Mouse (Mus musculus) splenic B cell, adult 2 months (primary cell): ENCODE measurements around the gene Vwa3a.

Experiments used
- DNase-seq: peaks from one replicate; pipeline ENCODE4 v3.0.0-alpha.2; 2011; ENCODE audit warnings: low read depth, low spot score
- H3K27me3 ChIP-seq: 2 replicates; pipeline ENCODE4 v1.6.1; 2012; ENCODE audit warnings: mild to moderate bottlenecking, low read length, moderate library complexity, mixed read lengths; ENCODE audit not compliant: control insufficient read depth, poor library complexity, insufficient read depth, severe bottlenecking
- H3K36me3 ChIP-seq: 2 replicates; pipeline ENCODE4 v1.6.1; 2012; ENCODE audit warnings: mild to moderate bottlenecking, low read length, moderate library complexity, mixed read lengths; ENCODE audit not compliant: control insufficient read depth, poor library complexity, insufficient read depth, severe bottlenecking

Gene Vwa3a

GRCm38 (mm10) chr7:120727581-120727980 is 11.5 kb upstream of the Vwa3a start:
- Histone ChIP-seq H3K36me3 (0 out of 2 replicates have a peak, but pooled peaks cover 2% of the 10 kb centered on the region), H3K27me3 (no peaks in the 10 kb centered on the region)
- DNase-seq = peak; percentile 80

- DNase-seq = no peak
- Histone ChIP-seq H3K27me3 (no peaks in the 10 kb centered on the region), H3K36me3 (0 out of 2 replicates have a peak, but pooled peaks cover 2% of the 10 kb centered on the region)
Measured at GRCm38 (mm10) chr7:120729635-120730034, 9.5 kb upstream of the Vwa3a start.

GRCm38 (mm10) chr7:120732906-120733305 is 6.2 kb upstream of the Vwa3a start:
- DNase-seq = no peak
- Histone ChIP-seq H3K36me3 (0 out of 2 replicates have a peak, but pooled peaks cover 2% of the 10 kb centered on the region), H3K27me3 (no peaks in the 10 kb centered on the region)

DNA sequence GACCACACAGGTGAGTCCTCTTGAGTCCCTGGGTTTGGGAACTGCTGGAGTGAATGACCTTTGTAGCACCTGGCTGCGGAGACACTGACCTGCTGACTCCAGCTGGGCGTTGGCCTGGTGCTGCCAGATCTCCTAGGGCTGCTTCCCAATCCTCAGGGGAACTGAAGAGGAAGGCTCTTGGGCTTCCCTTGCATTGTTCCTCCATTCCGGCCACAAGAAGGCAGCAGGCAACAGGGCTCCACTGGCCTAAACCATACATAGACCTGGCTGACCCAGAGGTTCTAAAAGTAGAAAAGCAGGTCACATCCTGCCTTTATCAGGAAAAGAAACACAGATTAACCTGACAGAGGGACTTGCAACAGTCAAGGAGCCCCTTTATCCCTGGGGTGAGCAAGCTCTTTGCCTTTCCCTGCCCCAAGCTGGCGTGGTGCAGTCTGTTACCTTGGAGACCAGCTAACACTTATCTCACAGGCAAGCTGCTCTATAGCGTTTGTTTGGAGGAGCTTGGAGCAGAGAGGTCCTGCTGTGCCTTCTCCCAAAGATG is 512 bp downstream of the Vwa3a start:
- H3K27me3 ChIP-seq = no peaks in the 10 kb centered on the region
- no peak for DNase-seq
- no peaks in the 10 kb centered on the region for H3K36me3 ChIP-seq

- Histone ChIP-seq H3K36me3 (no peaks in the 10 kb centered on the region), H3K27me3 (no peaks in the 10 kb centered on the region)
- DNase-seq = no peak
Measured at GRCm38 (mm10) chr7:120743366-120744351, 4.5 kb downstream of the Vwa3a start.

DNA sequence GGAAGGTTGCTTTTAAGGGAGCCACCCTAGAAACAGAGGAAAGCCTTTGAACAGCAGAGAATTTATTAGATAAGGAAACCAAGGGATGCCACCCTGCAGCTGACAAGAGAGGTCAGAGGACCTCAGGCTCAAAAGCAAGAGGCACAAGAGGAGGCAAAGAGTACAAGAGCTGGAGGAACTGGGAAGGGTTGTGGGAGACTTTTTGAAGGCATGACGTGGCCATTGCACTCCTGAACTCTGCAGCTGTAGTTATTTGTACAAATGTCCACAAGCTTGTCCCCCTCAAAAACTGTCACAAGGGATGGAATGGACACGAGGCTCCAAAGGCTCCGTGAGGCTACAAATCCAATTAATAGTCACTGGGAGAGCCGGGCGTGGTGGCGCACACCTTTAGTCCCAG is 5.5 kb downstream of the Vwa3a start:
- Histone ChIP-seq H3K27me3 (no peaks in the 10 kb centered on the region), H3K36me3 (no peaks in the 10 kb centered on the region)
- no peak for DNase-seq

GRCm38 (mm10) chr7:120746029-120746428 is 6.9 kb downstream of the Vwa3a start:
- no peak for DNase-seq
- no peaks in the 10 kb centered on the region for H3K27me3 ChIP-seq
- H3K36me3 ChIP-seq = no peaks in the 10 kb centered on the region

DNA sequence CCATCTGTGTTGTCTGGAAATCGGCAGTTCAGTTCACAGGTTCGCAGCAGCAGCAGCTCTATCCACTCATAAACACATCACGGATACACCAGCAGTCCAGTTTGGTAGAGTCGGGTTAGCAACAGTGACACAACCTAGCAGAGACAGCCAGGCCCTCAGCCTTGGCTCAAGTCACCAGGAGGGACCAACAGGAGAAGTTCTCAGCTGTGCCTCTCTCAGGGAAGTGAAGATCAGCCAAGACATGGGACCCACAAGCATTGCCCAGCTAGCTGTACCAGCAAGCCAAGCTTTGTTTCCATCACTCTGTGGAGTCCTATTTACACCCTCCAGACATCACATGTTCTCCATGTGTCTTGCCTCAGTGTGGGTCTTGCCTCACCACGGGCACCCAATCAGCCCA is 7.7 kb downstream of the Vwa3a start:
- no peaks in the 10 kb centered on the region for H3K36me3 ChIP-seq
- H3K27me3 ChIP-seq = no peaks in the 10 kb centered on the region
- no peak for DNase-seq

DNA sequence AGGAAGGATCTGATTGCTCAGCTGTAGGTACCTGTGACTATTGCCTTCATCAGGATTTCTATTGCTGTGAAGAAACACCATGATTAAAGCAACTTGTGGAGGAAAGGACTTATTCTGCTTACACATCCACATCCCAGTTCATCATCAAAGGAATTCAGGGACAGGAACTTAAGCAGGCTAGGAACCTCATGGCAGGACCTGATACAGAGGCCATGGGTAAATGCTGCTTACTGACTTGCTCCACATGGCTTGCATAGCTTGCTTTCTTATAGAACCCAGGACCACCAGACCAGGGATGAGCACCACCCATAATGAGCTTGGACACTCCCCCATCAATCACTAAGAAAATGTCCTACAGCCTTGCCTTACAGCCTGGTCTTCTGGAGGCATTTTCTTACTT is 9.4 kb downstream of the Vwa3a start:
- Histone ChIP-seq H3K27me3 (no peaks in the 10 kb centered on the region), H3K36me3 (no peaks in the 10 kb centered on the region)
- DNase-seq = no peak

- H3K27me3 ChIP-seq = no peaks in the 10 kb centered on the region
- no peak for DNase-seq
- H3K36me3 ChIP-seq = no peaks in the 10 kb centered on the region
Measured at GRCm38 (mm10) chr7:120751330-120751729, 12.2 kb downstream of the Vwa3a start.

- DNase-seq = no peak
- Histone ChIP-seq H3K27me3 (no peaks in the 10 kb centered on the region), H3K36me3 (no peaks in the 10 kb centered on the region)
Measured at GRCm38 (mm10) chr7:120751906-120752305, 12.8 kb downstream of the Vwa3a start.

DNA sequence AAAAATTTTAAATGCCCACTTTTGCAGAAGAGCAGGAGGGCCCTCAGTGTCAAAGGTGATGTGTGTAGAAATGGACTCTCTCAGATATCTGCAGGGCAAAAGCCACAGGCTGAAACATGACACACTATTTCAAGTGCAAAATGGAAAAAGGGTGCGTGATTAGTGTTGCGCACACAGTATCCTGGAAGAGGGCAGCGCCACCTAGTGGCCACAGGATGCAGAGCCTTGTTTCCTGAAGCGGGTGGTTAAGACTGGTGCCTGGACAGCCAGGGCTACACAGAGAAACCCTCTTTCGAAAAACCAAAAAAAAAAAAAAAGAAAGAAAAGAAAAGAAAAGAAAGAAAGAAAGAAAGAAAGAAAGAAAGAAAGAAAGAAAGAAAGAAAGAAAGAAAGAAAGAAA is 15.6 kb downstream of the Vwa3a start:
- H3K27me3 ChIP-seq = no peaks in the 10 kb centered on the region
- H3K36me3 ChIP-seq = no peaks in the 10 kb centered on the region
- peak; percentile 86 for DNase-seq

- H3K27me3 ChIP-seq = no peaks in the 10 kb centered on the region
- DNase-seq = no peak
- no peaks in the 10 kb centered on the region for H3K36me3 ChIP-seq
Measured at GRCm38 (mm10) chr7:120767369-120767768, 28.3 kb downstream of the Vwa3a start.

- Histone ChIP-seq H3K27me3 (no peaks in the 10 kb centered on the region), H3K36me3 (no peaks in the 10 kb centered on the region)
- DNase-seq = no peak
Measured at GRCm38 (mm10) chr7:120771389-120771788, 32.3 kb downstream of the Vwa3a start.

DNA sequence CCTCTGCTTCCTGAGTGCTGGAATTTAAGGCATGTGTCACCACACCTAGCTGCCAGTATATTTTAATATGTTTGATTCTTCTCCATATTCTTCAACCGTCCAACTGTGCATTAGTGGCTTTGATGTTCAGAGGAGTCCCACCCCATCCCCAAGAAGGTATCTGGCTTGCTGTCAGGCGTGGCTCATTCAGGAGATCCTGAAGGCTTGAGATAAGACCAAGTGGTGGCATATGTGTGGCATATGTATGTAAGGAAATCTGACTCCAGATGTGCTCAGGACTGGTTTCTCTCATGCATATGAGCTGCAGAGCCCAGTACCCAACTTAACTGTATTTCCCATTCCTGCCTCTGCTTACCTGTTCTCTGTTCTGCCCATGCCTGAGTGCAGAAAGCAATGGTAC is 38.9 kb downstream of the Vwa3a start:
- no peaks in the 10 kb centered on the region for H3K36me3 ChIP-seq
- H3K27me3 ChIP-seq = no peaks in the 10 kb centered on the region
- DNase-seq = no peak
